Mouse (Mus musculus): Measurements from ENCODE around the gene Chrne. TPM values are rescaled to one million over a fixed set of nuclear protein-coding genes. Genes with fewer than 3 reads are reported as not detected.

Gene Chrne
- polyA plus RNA-seq, 2 experiments, result not detected

DNA sequence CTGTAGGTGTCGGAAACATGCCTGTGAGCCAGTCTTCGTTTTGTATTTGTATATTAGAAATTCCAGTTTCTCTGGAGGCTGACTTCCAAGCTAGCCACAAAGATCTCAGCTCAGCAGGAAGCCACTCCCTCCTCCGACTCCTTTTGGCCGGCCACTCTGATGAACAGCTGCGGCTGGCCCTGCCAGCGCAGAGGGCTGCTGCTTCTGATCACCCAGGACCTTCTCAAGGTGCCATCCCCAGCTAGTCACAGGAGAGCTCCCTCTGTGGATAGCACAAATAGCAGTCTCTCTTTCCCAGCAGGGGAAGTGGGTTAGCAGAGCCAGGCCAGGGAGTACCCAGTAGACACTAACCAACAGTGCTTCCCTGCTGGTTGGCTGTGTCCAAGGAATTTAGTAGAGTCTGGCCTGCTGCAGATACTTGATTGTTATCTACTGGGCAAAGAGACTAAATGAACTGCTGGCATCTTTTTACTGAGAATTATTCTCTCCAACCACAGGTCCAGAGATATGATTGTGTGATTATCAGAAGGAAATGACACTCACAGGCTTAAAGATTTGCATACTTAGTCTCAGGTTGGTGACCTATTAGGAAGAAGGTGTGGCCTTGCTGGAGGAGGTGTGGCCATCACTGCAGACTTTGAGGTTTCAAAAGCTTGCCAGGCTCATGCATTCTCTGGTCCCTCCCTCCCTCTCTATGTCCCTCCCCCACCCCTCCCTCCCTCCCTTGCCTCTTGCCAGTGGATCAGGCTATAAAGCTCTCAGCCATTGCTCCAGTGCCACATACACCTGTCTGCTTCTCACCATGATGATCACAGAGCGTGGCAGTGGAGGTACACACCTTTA lies 3.2 kb upstream of the Chrne start:
- Histone ChIP-seq H3K9ac (replicated peaks) (no peak overlapping the region), H3K4me1 (replicated peaks; ENCODE audit: control insufficient read depth in 2 of 2, insufficient read depth in 2 of 2, low read length in 1 of 2) (0 out of 4 replicates have a peak, but pooled peaks cover 0 to 4% of the 10 kb centered on the region in 2 experiments), H3K9me3 (ENCODE audit: control insufficient read depth, low read length) (no peaks in the 10 kb centered on the region), H3K4me2 (ENCODE audit: low read depth) (no peak overlapping the region), H3K27me3 (ENCODE audit: control insufficient read depth, insufficient read depth, low read length) (no peaks in the 10 kb centered on the region), H3K27ac (no peak overlapping the region), H3K4me3 (ENCODE audit: insufficient read depth in 1 of 2, low read depth in 2 of 2, low read length in 2 of 2) (no peak overlapping the region), H3K36me3 (replicated peaks; ENCODE audit: control insufficient read depth, insufficient read depth, low read depth) (no peaks in the 10 kb centered on the region)
- no peak for TF ChIP-seq CTCF (IDR thresholded peaks at IDR 0.05; ENCODE audit: low read depth)
- TF ChIP-seq EP300 (IDR thresholded peaks at IDR 0.05; ENCODE audit: low read depth), result no peak
- no peak for DNase-seq (ENCODE audit: low read depth in 3 of 3, low spot score in 3 of 3)
- peak; percentile 67; the same call in 1 of the 2 replicates for ATAC-seq (ENCODE audit: insufficient read depth)
- WGBS (ENCODE audit: insufficient replicate concordance), result 43% methylated on average over 7 of the region's 7 CpGs

DNA sequence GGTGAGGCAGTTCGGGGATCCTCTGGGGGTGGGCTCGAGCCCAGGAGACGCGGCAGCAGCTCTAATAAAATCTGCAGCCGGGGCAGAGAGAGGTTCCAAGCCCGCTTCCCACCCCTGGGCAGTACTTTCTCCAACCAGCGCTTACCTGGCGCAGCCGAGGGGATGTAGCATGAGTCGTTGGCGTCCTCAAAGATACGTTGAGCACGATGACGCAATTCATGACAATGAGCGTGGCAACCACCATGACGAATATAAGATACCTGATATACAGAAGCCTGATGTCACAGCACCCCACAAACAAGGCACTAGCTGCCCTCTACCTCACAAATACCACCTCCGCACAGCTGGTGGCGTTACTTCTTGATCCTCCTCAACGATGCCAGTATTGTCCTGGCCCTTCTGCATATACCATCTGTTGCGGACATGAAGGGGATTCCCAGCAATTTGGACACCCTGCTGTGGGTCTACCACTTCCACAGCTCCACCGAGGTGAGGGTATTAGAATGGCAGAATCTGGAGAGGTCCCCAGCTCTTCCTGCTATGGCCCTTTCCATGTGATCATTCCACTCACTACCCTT lies 3.4 kb downstream of the Chrne start, which contains the start of gene 4930544D05Rik:
4930544D05Rik (plus strand) TSS at position 333 of the 578 bp plus-strand sequence.
- peak within 1 kb of the TSS; percentile 49 for H3K9ac ChIP-seq (replicated peaks)
- peaks cover 0 to 5% of the 10 kb centered on the region in 2 experiments; a peak in 2 of 4 replicates for H3K4me1 ChIP-seq (replicated peaks; ENCODE audit: control insufficient read depth in 2 of 2, insufficient read depth in 2 of 2, low read length in 1 of 2)
- no peaks in the 10 kb centered on the region for H3K27me3 ChIP-seq (ENCODE audit: control insufficient read depth, insufficient read depth, low read length)
- no peak for ATAC-seq (ENCODE audit: insufficient read depth)
- H3K4me2 ChIP-seq (ENCODE audit: low read depth), result peak within 1 kb of the TSS; percentile 82
- no peaks in the 10 kb centered on the region for H3K9me3 ChIP-seq (ENCODE audit: control insufficient read depth, low read length)
- H3K4me3 ChIP-seq (ENCODE audit: insufficient read depth in 1 of 2, low read depth in 2 of 2, low read length in 2 of 2), result peak within 1 kb of the TSS; percentile 54 to 55
- WGBS (ENCODE audit: insufficient replicate concordance), result 16% methylated on average over 21 of the region's 21 CpGs
- TF ChIP-seq EP300 (IDR thresholded peaks at IDR 0.05; ENCODE audit: low read depth), result no peak
- TF ChIP-seq CTCF (IDR thresholded peaks at IDR 0.05; ENCODE audit: low read depth), result no peak
- no peak for DNase-seq (ENCODE audit: low read depth in 3 of 3, low spot score in 3 of 3)
- no peaks in the 10 kb centered on the region for H3K36me3 ChIP-seq (replicated peaks; ENCODE audit: control insufficient read depth, insufficient read depth, low read depth)
- H3K27ac ChIP-seq, result no peak within 1 kb of the TSS

DNA sequence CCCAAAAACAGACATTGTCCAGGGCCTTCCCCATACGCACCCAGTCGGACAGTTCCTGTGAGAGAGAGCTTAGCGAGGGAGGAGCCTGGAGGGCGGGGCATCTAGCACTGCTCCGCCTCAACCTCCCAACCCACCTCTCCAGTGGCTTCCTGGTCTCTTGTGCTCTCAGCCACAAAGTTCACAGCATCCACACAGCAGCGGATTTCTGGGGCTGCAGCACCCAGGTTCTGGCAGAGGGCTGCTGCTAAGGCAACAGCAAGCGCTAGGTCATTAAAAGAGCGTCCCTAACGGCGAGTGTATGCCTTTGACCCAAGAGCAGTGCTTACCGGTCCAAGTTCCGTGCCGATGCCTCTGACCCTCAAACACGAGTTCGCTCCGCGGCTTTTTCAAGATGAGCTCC lies 3.9 kb downstream of the Chrne start:
- ATAC-seq (ENCODE audit: insufficient read depth) (peak; percentile 82), DNase-seq (ENCODE audit: low read depth in 3 of 3, low spot score in 3 of 3) (peak; percentile 43 to 56 (median 45))
- Histone ChIP-seq H3K36me3 (replicated peaks; ENCODE audit: control insufficient read depth, insufficient read depth, low read depth) (no peaks in the 10 kb centered on the region), H3K27ac (no peak overlapping the region), H3K9ac (replicated peaks) (peak overlapping the region; percentile 49), H3K4me3 (ENCODE audit: insufficient read depth in 1 of 2, low read depth in 2 of 2, low read length in 2 of 2) (peak overlapping the region; percentile 54 to 55), H3K4me1 (replicated peaks; ENCODE audit: control insufficient read depth in 2 of 2, insufficient read depth in 2 of 2, low read length in 1 of 2) (peaks cover 0 to 5% of the 10 kb centered on the region in 2 experiments; a peak in 2 of 4 replicates), H3K27me3 (ENCODE audit: control insufficient read depth, insufficient read depth, low read length) (no peaks in the 10 kb centered on the region), H3K9me3 (ENCODE audit: control insufficient read depth, low read length) (no peaks in the 10 kb centered on the region), H3K4me2 (ENCODE audit: low read depth) (peak overlapping the region; percentile 82)
- no peak for TF ChIP-seq CTCF (IDR thresholded peaks at IDR 0.05; ENCODE audit: low read depth)
- no peak for TF ChIP-seq EP300 (IDR thresholded peaks at IDR 0.05; ENCODE audit: low read depth)
- under 1% methylated on average over 17 of the region's 17 CpGs for WGBS (ENCODE audit: insufficient replicate concordance)

DNA sequence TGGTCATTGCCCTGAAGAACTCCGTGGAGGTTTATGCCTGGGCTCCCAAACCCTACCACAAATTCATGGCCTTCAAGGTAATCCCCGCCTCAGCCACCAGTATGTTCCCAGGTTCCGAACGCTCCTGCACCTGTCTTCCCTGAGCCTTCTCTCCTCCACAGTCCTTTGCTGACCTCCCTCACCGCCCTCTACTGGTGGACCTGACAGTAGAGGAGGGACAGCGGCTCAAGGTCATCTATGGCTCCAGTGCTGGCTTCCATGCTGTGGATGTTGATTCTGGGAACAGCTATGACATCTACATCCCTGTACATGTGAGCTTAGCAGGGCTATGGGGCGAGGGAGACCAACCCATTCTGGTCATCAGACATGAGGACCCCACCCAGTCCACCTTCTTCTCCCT lies 6.5 kb downstream of the Chrne start:
- Histone ChIP-seq H3K9ac (replicated peaks) (no peak overlapping the region), H3K27ac (no peak overlapping the region), H3K9me3 (ENCODE audit: control insufficient read depth, low read length) (no peaks in the 10 kb centered on the region), H3K27me3 (ENCODE audit: control insufficient read depth, insufficient read depth, low read length) (no peaks in the 10 kb centered on the region), H3K4me2 (ENCODE audit: low read depth) (no peak overlapping the region), H3K36me3 (replicated peaks; ENCODE audit: control insufficient read depth, insufficient read depth, low read depth) (peaks cover 5% of the 10 kb centered on the region; the same call in 1 of the 2 replicates), H3K4me3 (ENCODE audit: insufficient read depth in 1 of 2, low read depth in 2 of 2, low read length in 2 of 2) (no peak overlapping the region), H3K4me1 (replicated peaks; ENCODE audit: control insufficient read depth in 2 of 2, insufficient read depth in 2 of 2, low read length in 1 of 2) (peaks cover 0 to 5% of the 10 kb centered on the region in 2 experiments; a peak in 2 of 4 replicates)
- TF ChIP-seq CTCF (IDR thresholded peaks at IDR 0.05; ENCODE audit: low read depth), result peak; percentile 51
- no peak for TF ChIP-seq EP300 (IDR thresholded peaks at IDR 0.05; ENCODE audit: low read depth)
- no peak for DNase-seq (ENCODE audit: low read depth in 3 of 3, low spot score in 3 of 3)
- no peak for ATAC-seq (ENCODE audit: insufficient read depth)
- 74% methylated on average over 7 of the region's 7 CpGs for WGBS (ENCODE audit: insufficient replicate concordance)

DNA sequence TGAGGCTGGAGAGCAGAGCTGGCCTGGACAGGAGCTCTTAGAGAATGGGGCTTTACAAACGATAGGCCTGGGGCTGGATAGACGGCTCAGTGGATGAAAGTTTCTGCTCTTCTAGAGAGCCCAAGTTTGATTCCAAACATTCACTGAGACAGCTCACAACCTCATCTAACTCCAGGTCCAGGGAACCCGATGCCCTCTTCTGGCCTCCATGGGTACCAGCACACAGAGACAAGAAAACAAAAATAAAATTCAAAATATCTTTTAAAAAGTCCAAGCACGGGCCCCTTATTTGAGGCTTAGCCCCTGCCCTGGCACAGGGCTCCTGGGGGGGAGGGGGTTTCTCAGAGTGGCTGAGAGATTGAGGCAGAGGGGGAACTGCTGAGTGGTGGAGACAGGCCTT lies 8.3 kb downstream of the Chrne start:
- H3K4me3 ChIP-seq (ENCODE audit: insufficient read depth in 1 of 2, low read depth in 2 of 2, low read length in 2 of 2), result no peak overlapping the region
- no peak overlapping the region for H3K27ac ChIP-seq
- WGBS (ENCODE audit: insufficient replicate concordance), result 71% methylated on average over 4 of the region's 4 CpGs
- no peak for ATAC-seq (ENCODE audit: insufficient read depth)
- no peaks in the 10 kb centered on the region for H3K27me3 ChIP-seq (ENCODE audit: control insufficient read depth, insufficient read depth, low read length)
- DNase-seq (ENCODE audit: low read depth in 3 of 3, low spot score in 3 of 3), result no peak
- H3K4me2 ChIP-seq (ENCODE audit: low read depth), result no peak overlapping the region
- H3K9ac ChIP-seq (replicated peaks), result no peak overlapping the region
- peaks cover 0 to 5% of the 10 kb centered on the region in 2 experiments; a peak in 2 of 4 replicates for H3K4me1 ChIP-seq (replicated peaks; ENCODE audit: control insufficient read depth in 2 of 2, insufficient read depth in 2 of 2, low read length in 1 of 2)
- H3K36me3 ChIP-seq (replicated peaks; ENCODE audit: control insufficient read depth, insufficient read depth, low read depth), result peaks cover 5% of the 10 kb centered on the region; the same call in 1 of the 2 replicates
- TF ChIP-seq CTCF (IDR thresholded peaks at IDR 0.05; ENCODE audit: low read depth) (no peak), EP300 (IDR thresholded peaks at IDR 0.05; ENCODE audit: low read depth) (no peak)
- no peaks in the 10 kb centered on the region for H3K9me3 ChIP-seq (ENCODE audit: control insufficient read depth, low read length)

Data from liver, embryonic 14.5 days (tissue).